Mouse (Mus musculus): ENCODE results near the gene Cbx7.

Gene Cbx7

GRCm38 (mm10) chr15:79892995-79893823 lies 77.7 kb downstream of the Cbx7 start:
- no peak for DNase-seq (ENCODE audit: low spot score)

DNA sequence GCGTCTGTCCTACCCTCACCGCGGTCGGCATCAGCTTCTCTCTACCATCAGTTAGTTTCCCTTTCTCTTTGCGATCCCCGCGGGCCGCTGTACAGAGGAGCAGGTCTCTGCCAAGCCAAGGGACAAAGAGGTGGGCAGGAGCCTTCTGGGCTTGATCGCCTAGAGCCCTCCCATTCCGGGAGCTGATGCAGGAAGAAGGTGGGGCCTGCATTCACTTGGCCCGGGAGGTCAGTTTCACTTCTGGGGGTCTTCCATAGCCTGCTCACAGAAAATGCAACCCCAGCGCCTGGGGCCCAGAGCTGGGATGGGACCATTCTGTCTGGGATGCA lies 78.7 kb downstream of the Cbx7 start:
- DNase-seq (ENCODE audit: low spot score): peak; percentile 45

- peak; percentile 65 for DNase-seq (ENCODE audit: low spot score)
Measured at GRCm38 (mm10) chr15:79891436-79892212, 79.3 kb downstream of the Cbx7 start, which contains the start of gene Apobec3. Apobec3 (plus strand) TSS chr15:79891659.

DNA sequence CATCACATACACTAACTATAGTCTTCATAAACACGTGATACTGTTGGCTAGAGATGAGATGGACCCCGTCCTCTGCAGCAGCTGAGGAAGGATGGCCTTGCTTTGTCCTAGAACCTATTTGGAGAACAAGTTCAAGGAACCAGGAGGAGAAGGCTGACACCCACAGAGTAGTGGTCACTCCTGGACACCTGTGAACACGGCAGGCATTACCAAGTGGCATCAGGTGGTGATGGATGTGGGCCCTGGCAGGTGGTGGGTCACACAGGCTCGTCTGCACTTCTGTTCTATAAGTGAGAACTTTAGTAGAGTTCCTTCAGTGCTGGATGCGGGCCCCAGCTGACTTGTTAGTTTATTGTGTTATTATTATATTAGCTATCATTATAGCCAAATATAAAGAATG lies 86.1 kb downstream of the Cbx7 start:
- DNase-seq (ENCODE audit: low spot score): no peak

DNA sequence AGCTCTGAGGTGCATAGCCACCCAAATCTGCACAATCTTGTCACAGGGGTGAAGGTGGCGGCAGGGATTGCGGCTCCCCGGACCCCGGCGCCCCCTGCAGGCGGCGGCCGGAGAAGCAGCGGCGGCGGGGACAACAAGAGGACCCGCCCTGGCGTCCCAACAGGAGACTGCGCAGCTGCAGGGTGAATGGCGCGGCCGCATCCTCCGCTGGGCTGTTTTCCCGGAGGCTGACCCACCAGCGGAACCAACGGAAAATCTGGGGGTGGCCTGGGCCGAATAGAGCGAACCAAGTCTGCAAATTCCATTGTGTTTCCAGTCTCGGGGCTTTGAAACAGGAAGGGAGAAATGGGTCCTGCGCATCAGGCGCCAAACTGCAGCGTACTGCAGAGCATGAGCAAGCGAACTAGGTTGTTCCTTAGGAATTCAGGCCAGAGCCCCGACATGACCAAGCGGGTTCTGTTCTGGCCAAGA lies 87.5 kb downstream of the Cbx7 start:
- peak; percentile 96 for DNase-seq (ENCODE audit: low spot score)

DNA sequence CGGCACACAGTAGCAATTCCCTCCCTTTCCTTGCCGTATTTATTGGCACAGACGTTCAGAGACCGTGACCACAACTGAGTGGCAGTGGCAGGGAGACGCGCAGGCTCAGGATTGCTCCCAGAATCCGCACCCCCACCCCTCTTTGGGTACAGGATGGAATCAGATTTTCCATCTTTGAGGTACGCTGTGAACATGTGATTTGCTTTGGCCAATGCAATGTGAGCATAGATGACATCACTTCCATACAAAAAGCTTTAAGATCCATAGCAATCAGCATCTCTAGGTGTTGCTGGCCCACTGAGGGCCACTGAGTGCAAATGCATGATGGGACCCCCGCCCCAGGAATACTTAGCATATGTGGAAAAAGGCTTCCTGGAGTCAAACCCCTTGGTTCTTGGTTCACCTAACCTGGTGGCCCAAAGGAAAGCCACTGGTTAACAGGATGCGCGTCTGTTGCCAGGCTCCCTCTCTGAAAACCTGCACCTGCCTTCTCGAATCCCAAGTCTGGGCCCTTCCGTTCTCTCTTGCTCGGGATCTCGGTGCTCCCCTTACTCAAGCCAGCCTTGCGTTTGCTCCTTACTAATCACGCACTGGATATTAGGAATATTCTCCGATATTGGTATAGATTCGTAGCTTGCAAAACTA lies 88.2 kb downstream of the Cbx7 start:
- DNase-seq (ENCODE audit: low spot score): no peak

GRCm38 (mm10) chr15:79880477-79880876 lies 90.4 kb downstream of the Cbx7 start:
- no peak for DNase-seq (ENCODE audit: low spot score)

GRCm38 (mm10) chr15:79879319-79879718 lies 91.6 kb downstream of the Cbx7 start:
- peak; percentile 89 for DNase-seq (ENCODE audit: low spot score)

GRCm38 (mm10) chr15:79878725-79879136 lies 92.2 kb downstream of the Cbx7 start:
- peak; percentile 22 for DNase-seq (ENCODE audit: low spot score)

GRCm38 (mm10) chr15:79875261-79875995 lies 95.5 kb downstream of the Cbx7 start:
- no peak for DNase-seq (ENCODE audit: low spot score)

GRCm38 (mm10) chr15:79873995-79874394 lies 96.9 kb downstream of the Cbx7 start:
- no peak for DNase-seq (ENCODE audit: low spot score)

DNA sequence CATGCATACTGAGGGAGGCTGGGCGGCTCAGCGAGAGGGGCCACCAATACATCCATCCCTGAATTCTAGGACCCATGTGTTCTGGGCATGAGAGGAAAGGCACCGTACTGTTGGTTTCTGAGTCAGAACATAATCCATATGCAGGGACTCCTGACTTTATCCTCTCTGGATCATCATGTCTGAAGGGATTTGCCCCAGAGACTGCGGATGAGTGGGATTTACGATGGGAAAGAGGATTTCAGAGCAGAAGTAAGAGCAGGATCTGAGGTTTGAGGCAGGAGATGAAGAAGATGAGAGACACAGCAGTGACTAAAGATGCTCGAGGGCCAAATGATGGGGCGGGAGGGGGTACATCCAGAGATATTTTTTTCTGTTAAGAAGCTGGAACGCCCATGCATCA lies 97.4 kb downstream of the Cbx7 start:
- no peak for DNase-seq (ENCODE audit: low spot score)

GRCm38 (mm10) chr15:79867260-79868002 lies 103.5 kb downstream of the Cbx7 start:
- no peak for DNase-seq (ENCODE audit: low spot score)

All from ovary, postnatal 14 days (tissue).